Mouse (Mus musculus) central nervous system, embryonic 14 days (tissue): ENCODE results near the gene Rnaset2a. TPM values are rescaled to one million over a fixed set of nuclear protein-coding genes. Genes with fewer than 3 reads are reported as not detected.

Experiments used
- polyA plus RNA-seq: library from polyadenylated mRNA; depleted of rRNA; stranded (reverse); fragments of >200 nt; gene quantifications from 2 replicates; pipeline ENCODE4 v1.2.3, GENCODE M21; 2012; rRNA removed

The Rnaset2a gene
- 16.5 and 18.5 TPM in 2 replicates for polyA plus RNA-seq

GRCm38 (mm10) chr17:8147439-8148316 lies at the start of gene Rnaset2a, which contains the start of gene Gm49673:
Gene Rnaset2a, minus strand, starts transcription at chr17:8148097.
Gene Gm49673, minus strand, starts transcription at chr17:8147788.

DNA sequence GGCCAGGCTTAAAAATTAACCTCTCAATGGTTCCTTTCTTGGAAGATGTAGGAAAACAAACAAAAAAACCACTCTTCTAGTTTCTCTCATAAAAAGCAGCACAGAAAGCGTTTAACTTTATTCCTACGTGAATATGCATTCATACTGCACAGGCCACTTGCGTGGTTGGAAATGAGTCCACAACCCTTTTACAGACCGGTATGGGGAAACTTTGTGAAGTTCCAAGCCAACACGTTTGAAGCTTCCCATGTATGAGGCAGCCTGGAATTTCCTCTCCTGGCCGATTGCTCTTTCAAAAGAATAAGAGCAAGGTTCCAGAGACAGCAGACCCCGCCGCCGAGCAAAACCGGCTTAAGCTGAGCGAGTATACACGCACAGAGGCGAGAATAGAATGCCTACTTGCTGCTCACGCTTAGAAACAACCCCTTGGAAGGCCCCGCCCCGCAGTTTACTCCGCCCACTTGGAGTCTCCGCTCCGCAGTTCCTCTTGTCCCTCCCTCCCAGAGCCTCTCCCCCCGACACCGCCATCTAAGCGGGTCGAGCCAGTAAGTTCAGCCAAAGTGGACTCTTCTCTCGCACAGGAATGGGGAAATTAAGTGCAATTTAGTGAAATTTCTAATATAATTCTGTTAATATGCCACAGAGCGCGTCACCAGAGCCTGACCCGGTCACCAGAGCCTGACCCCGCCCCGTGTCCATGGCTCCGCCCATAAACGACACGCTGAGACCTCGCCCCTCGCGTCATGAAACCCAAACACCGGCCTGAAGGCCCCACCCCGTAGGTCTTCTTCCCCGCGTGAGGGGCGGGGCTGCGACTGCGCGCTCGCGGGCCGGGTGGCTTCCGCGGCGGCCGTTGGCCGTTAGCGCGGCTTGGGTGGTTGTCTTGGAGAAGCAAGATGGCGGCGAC lies 17.1 kb upstream of the Rnaset2a start, which contains the start of gene Fgfr1op:
Gene Fgfr1op, plus strand, starts transcription at position 801 of the 907 bp plus-strand sequence.

Other genes starting within 250 kb of the Rnaset2a start
- 0.56 and 0.59 TPM in 2 replicates for gene Tagap, start 222.1 kb downstream of the Rnaset2a start, polyA plus RNA-seq
- gene Rsph3a, start 202.5 kb downstream of the Rnaset2a start, polyA plus RNA-seq: 52.8 and 67.8 TPM in 2 replicates
- 0.17 and 0.59 TPM in 2 replicates for gene Gm49673, start 309 bp downstream of the Rnaset2a start, polyA plus RNA-seq
- gene Fgfr1op, start 17.4 kb upstream of the Rnaset2a start, polyA plus RNA-seq: 15.2 and 15.8 TPM in 2 replicates
- 0.14 TPM in 1 of 2 replicates, not detected in the other for gene Ccr6, start 87.9 kb upstream of the Rnaset2a start, polyA plus RNA-seq
- 132 and 149 TPM in 2 replicates for gene Mpc1, start 134.8 kb upstream of the Rnaset2a start, polyA plus RNA-seq
- gene Sft2d1, start 163.0 kb upstream of the Rnaset2a start, polyA plus RNA-seq: 163 and 174 TPM in 2 replicates
- 19.2 and 20.3 TPM in 2 replicates for gene Prr18, start 189.4 kb upstream of the Rnaset2a start, polyA plus RNA-seq
- 1.00 and 1.2 TPM in 2 replicates for gene T2, start 207.9 kb upstream of the Rnaset2a start, polyA plus RNA-seq